Mouse (Mus musculus) ES-E14 (cell line): ENCODE results near the gene Fcgr4. TPM values are rescaled to one million over a fixed set of nuclear protein-coding genes. Genes with fewer than 3 reads are reported as not detected.

Experiments
- DNase-seq: peaks from one replicate; pipeline ENCODE4 v3.0.0-alpha.2; 2013; ENCODE audit warnings: low read depth, low spot score
- H3K27ac ChIP-seq: 2 replicates; pipeline ENCODE4 v1.5.1; 2012; ENCODE audit warnings: low read depth, mild to moderate bottlenecking, low read length, moderate library complexity, mixed read lengths; ENCODE audit not compliant: poor library complexity, insufficient read depth, severe bottlenecking
- H3K36me3 ChIP-seq: 2 replicates; pipeline ENCODE4 v1.6.1; 2012; ENCODE audit warnings: mild to moderate bottlenecking, low read length, moderate library complexity, mixed read lengths; ENCODE audit not compliant: control insufficient read depth, poor library complexity, insufficient read depth, severe bottlenecking
- H3K4me1 ChIP-seq, 2 experiments: fragments of 150-350 bp in 1 of 2; sonication (generic) in 1 of 2; 2 replicates each; pipeline ENCODE4 v1.6.1; 2012; ENCODE audit warnings: low read length in 2 of 2, mild to moderate bottlenecking in 1 of 2, mixed read lengths in 1 of 2; ENCODE audit not compliant: control insufficient read depth in 2 of 2, insufficient read depth in 2 of 2, poor library complexity in 1 of 2
- H3K4me3 ChIP-seq, 2 experiments: fragments of 150-350 bp in 1 of 2; sonication (generic) in 1 of 2; 2 replicates each; pipeline ENCODE4 v1.5.1; 2012; ENCODE audit warnings: low read length in 2 of 2, low read depth in 1 of 2, mild to moderate bottlenecking in 1 of 2, mixed read lengths in 1 of 2; ENCODE audit not compliant: insufficient read depth in 1 of 2, poor library complexity in 1 of 2, severe bottlenecking in 1 of 2
- H3K9ac ChIP-seq: 2 replicates; pipeline ENCODE4 v1.6.1; 2012; ENCODE audit warnings: low read depth, mild to moderate bottlenecking, low read length, mixed read lengths; ENCODE audit not compliant: poor library complexity, insufficient read depth, severe bottlenecking
- H3K9me3 ChIP-seq: fragments of 150-350 bp; sonication (generic); 2 replicates; pipeline ENCODE4 v1.6.1; 2012; ENCODE audit warnings: low read depth, mild to moderate bottlenecking, low read length; ENCODE audit not compliant: control insufficient read depth, insufficient read depth
- CHD2 ChIP-seq: IDR thresholded peaks from 2 replicates; pipeline ENCODE4 v1.6.1; 2014; ENCODE audit warnings: mild to moderate bottlenecking, low read depth, low read length, inconsistent platforms
- HCFC1 ChIP-seq: IDR thresholded peaks from 2 replicates; pipeline ENCODE4 v1.6.1; 2012; ENCODE audit warnings: low read length, inconsistent platforms, borderline replicate concordance; ENCODE audit not compliant: insufficient read depth
- MAFK ChIP-seq: IDR thresholded peaks from 2 replicates; pipeline ENCODE4 v1.6.1; 2014; ENCODE audit warnings: mild to moderate bottlenecking, low read depth, low read length, inconsistent platforms; ENCODE audit not compliant: insufficient read depth
- ZC3H11A ChIP-seq: IDR thresholded peaks from 2 replicates; pipeline ENCODE4 v1.6.1; 2012; ENCODE audit warnings: low read depth, mild to moderate bottlenecking, inconsistent platforms, low read length, borderline replicate concordance
- ZNF384 ChIP-seq: IDR thresholded peaks from 2 replicates; pipeline ENCODE4 v1.6.1; 2012; ENCODE audit warnings: low read depth, low read length, inconsistent platforms
- in situ Hi-C, 2 experiments: fragments of 600-800 bp; cut with MboI; formaldehyde crosslinking; loops; one replicate each; pipeline ENCODE4 v1.15.1; 2025; ENCODE audit warnings: low sequenced_read_pairs in 2 of 2, inconsistent platforms in 1 of 2; ENCODE audit not compliant: unreplicated experiment in 2 of 2
- total RNA-seq: library from RNA; depleted of rRNA; stranded (reverse); fragments of 300-350 nt; gene quantifications from 2 replicates; pipeline ENCODE4 v1.2.3, GENCODE M21; 2012

Gene Fcgr4
- total RNA-seq, 1 experiment, result 0.49 TPM

GRCm38 (mm10) chr1:171032691-171033090, 14.0 kb downstream of the Fcgr4 start:
- TF ChIP-seq ZNF384 (no peak), ZC3H11A (no peak), MAFK (no peak), HCFC1 (no peak)

GRCm38 (mm10) chr1:171033196-171033595, 14.5 kb downstream of the Fcgr4 start:
- H3K36me3 ChIP-seq, result no peaks in the 10 kb centered on the region
- H3K27ac ChIP-seq, result no peak overlapping the region
- DNase-seq, result peak; percentile 31
- H3K9ac ChIP-seq, result peak overlapping the region; percentile 73
- peak overlapping the region; percentile 45 to 72 for H3K4me3 ChIP-seq
- TF ChIP-seq HCFC1 (no peak), CHD2 (no peak), MAFK (no peak), ZNF384 (no peak), ZC3H11A (no peak)
- H3K4me1 ChIP-seq, result no peaks in the 10 kb centered on the region
- in situ Hi-C loops, result no loop called here
- H3K9me3 ChIP-seq, result no peaks in the 10 kb centered on the region

More at GRCm38 (mm10) chr1:171032691-171033090, 14.0 kb downstream of the Fcgr4 start:
- in situ Hi-C loops, result no loop called here
- peak overlapping the region; percentile 45 to 72 for H3K4me3 ChIP-seq
- H3K4me1 ChIP-seq, result no peaks in the 10 kb centered on the region
- H3K27ac ChIP-seq, result no peak overlapping the region
- DNase-seq, result no peak
- no peaks in the 10 kb centered on the region for H3K9me3 ChIP-seq
- H3K9ac ChIP-seq, result peak overlapping the region; percentile 73; the same call in 1 of the 2 replicates
- no peaks in the 10 kb centered on the region for H3K36me3 ChIP-seq

- Histone ChIP-seq H3K9me3 (no peaks in the 10 kb centered on the region), H3K27ac (no peak overlapping the region), H3K4me3 (peak overlapping the region; percentile 45 to 72), H3K9ac (peak overlapping the region; percentile 73), H3K4me1 (no peaks in the 10 kb centered on the region), H3K36me3 (no peaks in the 10 kb centered on the region)
- in situ Hi-C loops, result no loop called here
- TF ChIP-seq MAFK (peak; percentile 90), ZC3H11A (no peak), ZNF384 (no peak), HCFC1 (no peak), CHD2 (no peak)
- DNase-seq, result peak; percentile 72
Observed at GRCm38 (mm10) chr1:171033756-171034155, 15.0 kb downstream of the Fcgr4 start.

DNA sequence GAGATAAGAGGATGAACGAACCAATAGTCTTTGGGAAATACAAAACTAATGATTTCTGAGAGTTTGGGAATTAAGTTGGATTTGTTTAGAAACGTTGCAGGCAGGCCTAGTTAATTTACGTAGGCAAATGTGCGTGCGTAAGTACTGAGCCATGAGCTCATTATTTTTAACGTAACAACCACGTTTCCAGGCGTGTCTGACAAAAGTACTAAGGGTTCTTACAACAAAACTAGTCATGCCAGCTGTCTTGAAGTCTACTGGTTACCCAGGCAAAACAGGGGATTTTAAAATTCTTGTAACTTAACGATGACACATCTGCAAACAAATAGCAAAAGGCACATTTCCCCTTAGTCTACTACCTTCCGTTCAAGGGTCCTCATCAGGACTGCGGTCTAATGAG, 15.5 kb downstream of the Fcgr4 start:
- Histone ChIP-seq H3K9ac (no peak overlapping the region), H3K4me1 (no peaks in the 10 kb centered on the region), H3K9me3 (no peaks in the 10 kb centered on the region), H3K36me3 (no peaks in the 10 kb centered on the region), H3K4me3 (peak overlapping the region; percentile 13 to 40), H3K27ac (no peak overlapping the region)
- TF ChIP-seq ZC3H11A (no peak), HCFC1 (no peak), CHD2 (no peak), MAFK (no peak), ZNF384 (no peak)
- in situ Hi-C loops, result no loop called here
- no peak for DNase-seq

GRCm38 (mm10) chr1:171035611-171036010, 16.9 kb downstream of the Fcgr4 start:
- in situ Hi-C loops, result no loop called here
- no peak overlapping the region for H3K9ac ChIP-seq
- no peaks in the 10 kb centered on the region for H3K9me3 ChIP-seq
- DNase-seq, result no peak
- no peak for TF ChIP-seq HCFC1
- no peak for TF ChIP-seq CHD2
- no peak for TF ChIP-seq MAFK
- TF ChIP-seq ZC3H11A, result no peak
- no peak for TF ChIP-seq ZNF384
- H3K4me1 ChIP-seq, result no peaks in the 10 kb centered on the region
- H3K27ac ChIP-seq, result no peak overlapping the region
- no peak overlapping the region for H3K4me3 ChIP-seq
- no peaks in the 10 kb centered on the region for H3K36me3 ChIP-seq
